Mouse (Mus musculus) 416B (cell line): ENCODE results near the gene Zpbp2.
"Not testable (repeated sequence)": the region's sequence is repeated elsewhere in the genome, so short reads cannot be mapped to it uniquely, and the experiment has no call there.

Experiments
- DNase-seq: peaks from one replicate; pipeline ENCODE4 v3.0.0; 2011; ENCODE audit warnings: low read depth

Zpbp2 gene

DNA sequence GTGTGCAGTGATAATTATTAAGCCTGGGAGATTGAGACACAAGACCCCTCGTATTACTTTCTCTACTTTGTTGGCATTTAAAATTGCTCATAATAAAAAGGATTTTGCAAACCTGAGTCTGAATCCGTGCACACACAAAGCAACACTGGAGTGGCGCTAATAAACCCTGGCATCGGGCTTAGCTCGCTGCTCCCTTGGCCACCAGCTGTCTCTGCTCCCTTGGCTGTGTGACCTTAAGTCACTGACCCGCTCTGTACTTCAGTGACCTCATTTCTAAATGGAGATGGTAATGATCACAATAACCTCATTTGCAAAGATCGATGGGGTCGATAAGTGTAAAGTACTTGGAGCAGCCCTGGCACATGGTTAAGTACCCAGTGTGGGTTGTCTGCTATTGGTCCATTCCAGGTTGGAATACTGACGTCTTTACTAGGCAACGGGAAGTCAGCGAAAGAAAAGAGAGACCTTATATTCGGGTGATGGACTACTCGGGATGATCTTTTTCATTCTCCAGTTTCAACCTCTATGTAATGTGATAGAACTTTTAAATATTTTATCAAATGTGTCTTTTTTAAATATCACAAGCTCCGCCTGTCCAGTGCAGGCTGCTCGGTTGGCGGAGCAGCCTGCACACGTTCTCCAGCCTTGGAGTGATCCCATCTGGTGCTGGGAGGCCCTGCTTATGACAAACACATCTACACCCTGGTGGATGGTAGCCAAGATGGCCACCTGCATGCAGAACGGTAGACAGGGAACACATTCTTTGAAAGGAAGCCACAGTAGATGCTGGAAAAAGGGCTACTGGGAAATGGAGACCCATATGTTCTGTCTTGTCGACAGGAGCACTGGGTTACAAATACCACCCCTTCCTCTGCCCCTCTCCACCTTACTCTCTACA is 39.9 kb downstream of the Zpbp2 start:
- no peak for DNase-seq

GRCm38 (mm10) chr11:98595021-98595420 is 44.1 kb downstream of the Zpbp2 start:
- DNase-seq: no peak

DNA sequence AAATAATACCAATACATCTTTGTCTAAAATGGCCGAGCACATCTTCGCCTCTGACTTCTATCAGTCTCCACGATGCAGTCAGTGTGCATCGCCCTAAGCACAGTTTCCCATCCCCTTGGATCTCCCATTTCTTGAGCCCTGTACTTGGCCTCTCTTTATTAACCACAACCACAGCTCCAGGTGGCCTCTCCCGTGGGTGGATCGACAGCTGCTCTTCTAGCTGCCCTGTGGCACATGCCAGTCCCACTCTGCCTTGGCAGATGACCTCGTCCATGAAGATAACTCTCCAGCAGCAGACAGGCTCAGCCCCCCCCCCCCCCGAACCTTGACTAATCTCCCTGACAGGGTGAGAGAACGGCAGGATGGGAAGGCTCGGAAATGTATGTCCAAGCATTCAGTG is 44.6 kb downstream of the Zpbp2 start:
- DNase-seq: no peak

DNA sequence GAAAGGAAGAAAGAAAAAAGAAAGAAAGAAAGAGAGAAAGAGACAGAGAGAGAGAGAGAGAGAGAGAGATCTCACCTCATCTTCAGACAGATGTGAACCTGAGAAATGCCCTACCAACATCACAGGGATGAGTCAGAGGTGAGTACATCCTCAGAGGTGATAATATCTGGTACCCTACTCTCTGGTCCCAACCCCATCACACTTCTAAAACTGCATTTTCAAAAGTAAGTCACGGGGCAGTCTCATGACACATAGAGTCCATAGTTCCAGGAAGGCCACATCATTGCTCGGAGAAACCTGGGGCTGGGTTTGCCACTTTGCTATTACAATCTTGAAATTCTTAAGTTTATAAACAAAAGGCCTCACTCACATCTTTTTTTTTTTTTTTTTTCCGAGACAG is 45.1 kb downstream of the Zpbp2 start:
- no peak for DNase-seq

DNA sequence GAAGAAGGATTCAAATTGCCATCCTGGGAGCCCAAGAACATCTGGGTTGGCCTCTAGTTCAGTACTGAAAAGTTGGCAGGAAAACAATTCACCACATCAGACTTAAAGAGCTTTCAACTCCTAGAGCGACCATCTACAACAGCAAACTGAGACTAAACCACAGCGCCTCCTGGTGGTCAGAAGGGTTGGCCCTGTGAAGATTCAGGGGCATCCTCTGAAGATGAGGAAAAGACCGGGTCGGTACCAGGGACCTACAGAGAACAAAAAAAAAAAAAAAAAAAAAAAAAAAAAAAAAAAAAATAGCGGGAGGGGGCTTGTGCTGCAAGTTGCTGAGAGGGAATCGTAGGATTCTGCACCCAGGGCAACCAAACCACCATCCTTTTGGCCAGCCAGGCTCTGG is 46.5 kb downstream of the Zpbp2 start:
- peak; percentile 86 for DNase-seq

DNA sequence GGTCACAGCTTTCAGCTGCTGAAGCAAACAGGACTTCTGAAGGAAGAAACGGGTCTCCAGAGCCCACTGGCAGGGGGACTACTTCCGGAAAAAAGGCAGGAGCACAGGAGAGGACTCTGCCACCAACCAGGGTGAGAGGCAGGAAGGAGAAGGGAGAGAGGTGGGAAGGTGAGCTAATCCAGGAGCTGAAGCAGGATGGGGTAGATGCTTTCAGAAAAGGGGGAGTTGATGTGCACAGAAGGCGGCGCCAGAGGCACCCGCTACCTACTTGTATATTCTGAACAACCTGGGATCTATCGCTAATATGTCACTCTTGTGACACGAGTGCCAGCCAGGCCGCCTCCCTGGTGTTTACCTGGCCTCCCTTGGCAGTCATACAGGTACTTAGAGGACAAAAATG is 47.1 kb downstream of the Zpbp2 start, which contains the start of gene Lrrc3c:
Lrrc3c (plus strand) TSS at position 301 of the 400 bp plus-strand sequence.
- DNase-seq: no peak

- DNase-seq: no peak
These were observed 48.0 kb downstream of the Zpbp2 start for GRCm38 (mm10) chr11:98598851-98599290.

GRCm38 (mm10) chr11:98599291-98599690 is 48.4 kb downstream of the Zpbp2 start:
- DNase-seq: peak; percentile 45

DNA sequence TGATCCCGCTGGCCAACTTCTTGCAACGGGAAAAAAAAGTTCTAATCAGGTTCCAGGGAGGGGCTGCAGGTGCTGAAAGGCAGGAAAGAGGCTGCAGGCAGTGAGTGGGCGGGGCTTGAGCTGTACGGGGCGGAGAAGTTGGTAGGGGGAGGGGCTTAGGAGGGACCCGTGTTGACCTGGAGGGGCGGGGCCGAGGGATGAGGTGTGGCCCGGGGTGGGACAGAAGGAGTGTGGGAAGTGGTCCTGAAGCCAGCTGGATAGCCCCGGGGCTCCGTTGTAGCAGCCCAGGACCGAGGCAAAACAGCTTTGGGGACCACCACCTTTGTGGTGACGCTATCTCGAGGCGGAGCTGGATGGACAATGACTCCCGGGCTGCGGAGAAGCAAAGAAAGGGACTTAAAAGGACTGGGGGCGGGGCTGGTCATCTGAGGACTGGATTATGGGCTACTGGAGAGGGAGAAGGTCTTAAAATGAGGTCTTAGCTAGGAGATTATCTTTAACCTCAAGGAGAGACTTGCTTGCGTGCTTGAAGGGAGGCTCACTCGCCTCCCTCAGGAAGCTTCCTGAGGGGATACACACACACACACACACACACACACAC is 51.3 kb downstream of the Zpbp2 start:
- no peak for DNase-seq

- peak; percentile 57 for DNase-seq
These were observed 53.1 kb downstream of the Zpbp2 start for GRCm38 (mm10) chr11:98603953-98604352.

DNA sequence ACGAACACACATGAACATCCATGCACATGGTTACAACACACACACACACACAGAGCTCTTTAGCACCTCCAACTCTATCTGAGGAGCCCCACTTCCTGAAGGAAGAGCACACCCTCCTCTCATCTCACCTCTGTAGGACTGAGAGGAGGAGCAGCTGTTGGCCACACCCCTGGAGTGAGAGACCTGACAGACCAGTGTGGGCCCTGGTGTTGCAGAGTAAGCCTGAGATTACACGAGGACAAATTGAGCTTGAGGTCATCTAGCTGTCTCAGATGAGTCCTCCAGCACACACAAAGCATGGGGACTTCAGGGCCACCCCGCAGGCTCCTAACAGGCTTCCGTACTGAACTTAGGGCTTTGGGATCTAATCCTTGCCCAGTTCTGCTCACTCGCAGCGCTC is 54.0 kb downstream of the Zpbp2 start:
- not testable (repeated sequence) for DNase-seq

DNA sequence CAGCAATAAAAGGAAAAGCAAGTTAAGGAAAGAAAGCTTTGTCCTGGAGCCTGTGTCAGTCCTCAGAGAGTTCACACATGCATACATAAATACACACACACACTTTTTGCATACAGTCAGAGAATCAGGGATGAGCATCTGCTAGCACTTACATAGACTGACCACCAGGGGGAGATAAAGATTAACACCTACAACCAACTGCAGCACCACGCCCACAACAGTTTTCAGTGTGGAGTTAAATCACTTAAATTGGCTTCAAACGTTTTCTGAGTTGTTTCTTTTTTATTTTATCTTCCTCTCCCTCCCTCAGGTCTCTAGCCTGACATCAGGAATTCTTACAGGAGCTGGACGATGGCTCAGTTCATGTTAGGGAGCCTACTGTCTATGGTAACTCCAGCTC is 55.9 kb downstream of the Zpbp2 start:
- DNase-seq: peak; percentile 75
